Mouse (Mus musculus) T-cell, adult 2 months (primary cell): ENCODE results near the gene Gpank1.

Experiments
- DNase-seq: peaks from one replicate; pipeline ENCODE4 v3.0.0; 2022; ENCODE audit warnings: low spot score

Gpank1 gene

GRCm38 (mm10) chr17:35131500-35132173, 10.4 kb downstream of the Gpank1 start, which contains the start of gene Apom:
TSS of gene Apom (minus strand) at chr17:35132050.
- DNase-seq = no peak

DNA sequence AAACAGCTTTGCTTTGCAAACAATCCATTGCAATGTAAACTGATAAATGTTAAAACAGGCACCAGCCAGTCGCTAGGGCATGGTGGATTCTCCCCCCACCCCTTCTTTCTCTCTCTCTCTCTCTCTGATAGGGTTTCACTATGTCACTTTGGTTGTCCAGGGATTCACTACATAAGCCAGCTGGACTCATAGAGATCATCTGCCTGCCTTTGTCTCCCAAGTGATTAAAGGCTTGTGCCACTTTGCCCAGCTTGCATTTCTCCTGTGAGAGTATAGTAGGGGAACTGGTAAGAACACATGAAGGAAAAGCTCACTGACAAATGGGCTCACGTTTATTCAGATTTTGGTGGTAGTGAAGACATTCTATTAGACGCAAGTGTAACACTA, 10.9 kb downstream of the Gpank1 start:
- no peak for DNase-seq

DNA sequence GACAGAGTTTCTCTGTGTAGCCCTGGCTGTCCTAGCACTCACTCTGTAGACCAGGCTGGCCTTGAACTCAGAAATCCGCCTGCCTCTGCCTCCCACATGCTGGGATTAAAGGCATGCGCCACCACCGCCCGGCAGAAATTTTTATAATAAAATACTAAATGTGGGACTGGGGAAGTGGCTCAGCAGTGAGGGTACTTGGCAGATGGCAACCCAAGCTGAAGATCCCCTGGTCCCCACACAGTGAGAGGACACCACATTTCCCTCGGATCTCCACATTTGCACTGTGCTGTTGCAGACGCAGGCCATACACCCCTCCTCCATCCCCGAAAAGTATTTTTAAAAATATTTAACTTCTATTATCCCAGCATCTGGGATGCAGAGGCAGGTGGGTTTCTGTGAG, 12.3 kb downstream of the Gpank1 start:
- no peak for DNase-seq

DNA sequence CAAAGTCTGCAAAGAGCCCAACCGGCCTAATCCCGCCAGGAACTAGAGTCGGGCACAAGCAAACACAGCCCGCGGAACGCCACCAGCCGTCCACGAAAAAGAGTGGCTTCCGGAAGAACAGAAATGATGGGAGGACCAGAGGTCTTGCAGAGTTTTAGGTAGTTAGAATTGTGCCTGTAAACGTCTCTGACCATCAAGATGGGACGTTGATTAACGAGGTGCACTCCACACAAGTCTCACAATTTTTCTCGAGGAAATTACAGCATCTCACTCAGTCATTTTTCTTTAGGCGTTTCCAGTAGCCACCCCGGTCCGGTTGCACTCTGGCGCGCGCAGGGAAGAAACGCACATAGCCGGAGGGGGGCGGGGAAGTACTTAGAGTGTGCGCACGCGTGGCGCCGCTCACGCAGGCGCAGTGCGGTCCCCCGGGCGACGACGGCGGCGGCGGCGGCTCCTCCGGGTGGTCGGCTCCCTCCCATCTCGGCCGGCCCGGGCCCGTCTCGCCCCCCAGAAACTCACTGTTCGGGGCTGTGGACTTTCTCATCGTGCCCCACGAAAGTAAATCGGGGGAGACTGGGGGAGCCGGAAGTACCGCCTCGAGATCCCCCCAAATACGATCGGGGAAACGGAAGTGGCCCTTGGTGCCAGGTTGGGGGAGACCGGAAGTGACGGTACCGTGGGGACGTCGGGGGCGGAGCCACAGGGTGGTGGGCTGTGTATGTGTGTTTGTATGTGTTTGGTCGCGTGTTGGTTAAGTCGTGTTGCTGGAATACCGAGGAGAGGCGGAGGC, 13.7 kb downstream of the Gpank1 start, which contains the start of gene Bag6:
Bag6 (plus strand) TSS at position 378 of the 790 bp plus-strand sequence.
- peak; percentile 95 for DNase-seq

- DNase-seq = peak; percentile 46
Observed at GRCm38 (mm10) chr17:35135591-35136320, 14.5 kb downstream of the Gpank1 start.

- DNase-seq = no peak
Observed at GRCm38 (mm10) chr17:35139269-35139668, 18.0 kb downstream of the Gpank1 start.

- no peak for DNase-seq
Observed at GRCm38 (mm10) chr17:35140490-35140996, 19.3 kb downstream of the Gpank1 start.

- DNase-seq = no peak
Observed at GRCm38 (mm10) chr17:35141971-35142370, 20.7 kb downstream of the Gpank1 start.

DNA sequence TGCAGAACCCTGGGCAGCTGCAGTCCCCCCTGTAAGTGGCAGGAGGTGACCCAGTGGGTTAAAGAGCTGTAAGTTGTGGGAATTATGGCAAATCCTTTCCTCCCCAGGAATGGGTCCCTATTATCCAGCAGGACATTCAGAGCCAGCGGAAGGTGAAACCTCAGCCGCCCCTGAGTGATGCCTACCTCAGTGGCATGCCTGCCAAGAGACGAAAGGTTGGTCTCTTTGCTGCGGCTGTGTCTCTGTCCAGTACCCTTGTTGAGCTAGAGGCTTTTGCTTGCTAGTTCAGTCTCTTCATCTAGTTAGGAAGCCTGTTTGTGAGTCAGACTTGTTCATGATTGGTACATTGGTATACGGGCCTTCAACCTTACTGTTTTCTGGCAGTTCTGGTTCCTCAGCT, 24.9 kb downstream of the Gpank1 start:
- DNase-seq = no peak

GRCm38 (mm10) chr17:35147348-35147747, 26.1 kb downstream of the Gpank1 start:
- no peak for DNase-seq

- DNase-seq = no peak
Observed at GRCm38 (mm10) chr17:35147922-35148639, 26.8 kb downstream of the Gpank1 start.

GRCm38 (mm10) chr17:35152121-35152520, 30.9 kb downstream of the Gpank1 start:
- DNase-seq = no peak

- no peak for DNase-seq
Observed at GRCm38 (mm10) chr17:35153077-35153476, 31.8 kb downstream of the Gpank1 start.

- DNase-seq = no peak
Observed at GRCm38 (mm10) chr17:35153931-35154330, 32.7 kb downstream of the Gpank1 start.

- no peak for DNase-seq
Observed at GRCm38 (mm10) chr17:35154616-35155015, 33.4 kb downstream of the Gpank1 start.

DNA sequence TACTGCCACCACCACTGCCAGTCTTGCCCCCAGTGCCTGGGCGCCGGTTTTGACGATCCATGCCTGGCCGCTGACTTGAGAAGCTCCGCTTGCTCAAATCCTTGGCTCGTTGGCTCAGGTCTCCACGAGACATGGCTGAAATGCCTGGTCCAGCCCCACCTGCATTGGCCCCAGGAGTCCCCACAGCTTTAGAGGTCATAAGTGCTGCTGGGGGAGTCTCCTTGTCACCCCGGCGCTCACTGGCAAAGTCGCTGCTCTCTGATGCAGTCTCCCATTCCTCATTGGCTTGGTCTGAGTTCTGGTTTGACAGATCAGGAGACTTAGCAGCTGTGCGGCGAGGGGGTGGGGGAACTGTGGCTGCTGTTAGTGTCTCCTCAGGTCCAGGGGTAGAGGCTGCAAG, 34.2 kb downstream of the Gpank1 start:
- no peak for DNase-seq

DNA sequence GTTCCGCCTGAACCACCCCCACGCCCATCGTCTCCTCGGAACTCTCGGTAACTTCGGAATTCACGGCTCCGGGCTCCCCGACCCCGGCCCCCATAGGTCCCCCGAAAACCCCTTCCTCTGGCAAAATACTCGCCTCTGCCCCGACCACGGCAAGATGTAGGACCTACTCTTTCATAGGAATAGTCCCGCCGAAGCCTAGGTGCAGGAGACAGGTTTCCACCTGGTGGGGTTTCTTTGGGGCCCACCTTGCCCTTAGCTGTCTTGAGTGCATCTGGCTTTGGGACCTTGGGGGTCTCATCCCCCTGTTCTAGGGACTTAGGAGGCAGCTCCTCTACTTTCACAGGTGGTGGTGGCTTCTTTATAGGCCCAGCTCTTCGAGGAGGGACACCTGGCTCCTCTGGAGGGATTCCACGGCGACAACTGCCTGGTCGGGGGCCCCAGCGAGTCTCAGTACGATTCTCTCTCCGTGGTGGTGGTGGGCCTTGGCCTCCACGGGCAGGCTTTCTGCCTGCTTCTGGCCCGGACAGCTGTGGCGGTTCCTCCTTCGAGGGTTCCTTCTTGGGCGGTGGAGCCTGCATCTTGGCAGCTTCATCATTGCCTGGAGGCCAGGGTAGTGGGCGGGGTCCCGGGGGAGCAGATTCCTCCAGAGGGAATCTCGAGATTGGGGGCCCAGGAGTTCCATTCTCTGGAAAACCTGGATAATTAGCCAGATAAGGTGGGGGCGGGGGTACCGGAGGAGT, 35.4 kb downstream of the Gpank1 start:
- DNase-seq = no peak

GRCm38 (mm10) chr17:35157254-35157653, 36.0 kb downstream of the Gpank1 start:
- no peak for DNase-seq

DNA sequence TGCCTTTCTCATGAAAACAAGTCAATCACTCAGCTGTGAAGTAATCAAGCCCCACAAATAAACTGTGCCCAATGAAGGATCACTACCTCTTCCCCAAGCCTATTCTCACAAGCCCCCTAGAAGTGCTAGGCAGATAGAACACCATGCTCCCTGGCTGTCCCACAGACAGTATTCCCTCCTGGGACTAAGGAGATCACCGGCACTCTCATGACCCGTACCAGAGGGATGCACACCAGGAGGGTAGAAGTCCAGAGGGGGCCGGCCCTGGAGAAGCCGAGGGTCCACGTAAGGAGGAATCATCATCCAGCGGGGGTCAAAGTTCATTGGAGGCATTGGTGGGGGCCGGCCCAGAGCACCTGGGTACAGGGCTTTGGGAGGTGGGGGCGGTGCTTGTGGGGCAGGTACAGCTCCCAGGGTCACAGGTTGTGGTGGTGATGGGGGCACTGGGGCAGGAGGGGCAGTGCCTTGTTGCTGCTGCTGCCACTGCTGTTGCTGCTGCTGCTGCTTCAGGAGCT, 36.5 kb downstream of the Gpank1 start:
- no peak for DNase-seq

DNA sequence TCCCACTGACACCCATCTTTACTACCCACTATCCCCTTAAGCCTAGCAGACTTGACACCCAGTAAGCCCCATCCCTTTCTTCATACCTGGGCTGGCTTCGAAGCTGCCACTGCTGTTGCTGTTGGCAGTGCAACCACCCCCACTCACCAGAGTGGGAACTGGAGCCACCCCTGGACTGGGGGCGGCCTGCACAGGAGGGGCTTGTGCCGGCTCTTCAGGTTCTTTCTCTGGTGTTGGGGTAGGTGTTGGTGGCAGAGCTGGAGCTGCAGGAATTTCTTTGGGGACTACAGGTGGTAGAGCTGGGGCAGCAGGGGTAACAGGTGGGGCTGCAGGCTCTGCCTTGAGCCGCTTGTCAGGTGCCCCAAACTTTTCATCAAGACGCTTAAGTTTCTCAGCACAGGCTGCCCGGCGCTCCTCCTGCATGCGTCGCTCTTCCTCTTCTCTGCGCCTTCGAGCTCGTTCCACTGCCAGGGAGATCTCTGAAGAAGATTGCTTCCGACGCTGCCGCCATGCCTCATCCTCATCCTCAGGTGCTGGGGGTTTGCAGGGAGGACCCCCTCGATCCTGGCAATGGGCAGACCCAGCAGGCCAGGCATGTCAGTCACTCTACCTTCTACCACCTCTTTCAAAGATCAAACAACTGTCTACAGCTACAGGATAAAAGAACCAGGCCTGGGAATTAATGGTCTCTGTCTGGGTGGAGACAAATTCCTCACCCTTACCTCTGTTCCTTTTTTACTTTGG, 37.8 kb downstream of the Gpank1 start:
- no peak for DNase-seq
